Mouse (Mus musculus) CD8-positive naive resting alpha-beta T cell, adult 2 months (primary cell): ENCODE measurements around the gene Exoc6b.
"Not testable (repeated sequence)": the region's sequence is repeated elsewhere in the genome, so short reads cannot be mapped to it uniquely, and the experiment has no call there.

Experiments
- DNase-seq, 2 experiments: peaks; one replicate each; pipeline ENCODE4 v3.0.0; 2022; ENCODE audit warnings: low read depth in 2 of 2, low spot score in 2 of 2

Gene Exoc6b

DNA sequence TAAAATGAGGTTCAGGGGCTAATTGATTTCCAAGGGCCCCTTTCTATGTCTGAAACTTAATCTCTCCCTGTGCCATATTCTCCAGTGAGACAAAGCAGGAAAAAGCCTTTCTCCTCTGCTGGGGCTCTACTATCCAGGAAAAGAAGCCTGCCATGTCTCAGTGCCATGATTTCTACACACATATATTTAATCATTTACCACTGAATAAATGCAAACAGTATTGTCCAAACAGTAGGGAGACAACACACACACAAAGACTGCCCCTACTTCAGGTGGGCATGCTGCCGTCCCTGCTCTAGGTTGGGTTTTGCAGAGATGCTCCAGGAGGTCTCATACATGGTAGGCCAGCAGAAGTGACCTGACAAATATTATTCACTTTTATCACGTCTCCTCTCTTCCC is 422.6 kb downstream of the Exoc6b start:
- no peak for DNase-seq

DNA sequence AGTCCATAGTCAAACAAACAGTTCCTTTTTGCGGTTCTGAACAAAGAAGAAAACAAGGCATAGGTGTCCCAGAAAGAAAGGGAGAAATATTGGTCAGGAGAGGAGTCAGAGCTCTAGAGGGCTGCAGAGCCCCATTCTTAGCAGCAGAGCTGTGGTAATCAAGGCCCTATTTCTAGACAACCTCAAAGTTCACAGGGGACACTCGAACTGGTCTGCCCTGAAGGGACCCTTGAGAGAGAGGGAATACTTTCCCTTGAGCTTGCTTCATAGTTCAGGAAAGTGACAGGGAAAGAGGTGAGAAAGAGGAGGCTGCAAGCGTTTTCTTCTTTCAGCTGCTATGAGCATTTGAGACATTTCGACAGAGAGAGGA is 428.3 kb downstream of the Exoc6b start:
- no peak for DNase-seq

DNA sequence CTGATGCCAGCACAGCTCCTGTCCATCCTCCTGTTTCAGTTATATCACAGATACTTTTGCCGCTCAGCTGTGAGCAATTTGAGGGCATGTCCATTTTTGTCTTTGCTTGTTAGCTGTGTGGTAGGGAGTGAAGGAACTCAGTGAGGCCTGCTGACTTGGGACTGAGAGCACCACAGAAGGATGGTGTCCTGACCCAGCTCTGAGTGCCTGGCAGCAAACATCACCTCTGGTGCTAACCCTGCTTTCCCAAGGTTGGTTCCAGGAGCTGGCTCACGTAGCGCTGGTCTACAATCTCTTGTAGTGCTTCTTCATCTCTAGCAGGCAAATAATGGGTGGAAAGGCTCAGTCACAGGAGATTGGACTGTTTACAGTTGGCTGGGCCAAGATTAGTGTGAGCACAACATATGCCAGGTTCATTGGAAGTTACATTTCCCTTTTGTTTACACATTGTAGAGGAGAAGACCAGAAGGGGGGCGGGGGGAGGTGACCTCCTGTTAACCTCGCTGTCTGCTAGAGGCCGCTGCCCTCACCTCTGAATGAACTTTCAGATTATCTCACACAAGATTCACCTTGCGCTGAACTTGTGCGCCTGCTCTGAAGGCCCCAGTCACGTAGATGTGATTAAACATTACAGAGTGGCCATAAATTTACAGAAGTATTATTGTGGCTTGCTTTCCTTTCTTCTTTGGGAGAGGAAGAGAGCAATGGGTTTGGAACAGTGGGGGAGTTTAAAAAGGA is 428.8 kb downstream of the Exoc6b start:
- DNase-seq = no peak

DNA sequence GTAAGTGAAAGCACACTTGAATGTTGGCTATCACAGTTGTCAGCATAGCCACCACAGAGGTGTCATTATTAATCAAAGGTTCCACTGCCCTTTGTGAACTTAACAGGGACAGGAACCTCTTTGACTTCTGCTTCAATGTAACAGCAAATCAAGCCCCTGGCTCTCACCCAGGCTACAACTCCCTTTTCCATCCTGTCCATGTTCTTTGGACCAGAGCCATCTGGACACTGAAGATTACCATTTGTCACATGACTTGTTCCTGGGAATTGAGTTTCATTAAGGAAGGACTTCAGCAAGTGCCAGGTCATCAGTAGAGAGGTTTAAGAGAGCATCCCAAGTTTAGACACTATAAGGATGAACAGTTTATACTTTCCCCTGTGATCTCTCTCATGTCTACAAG is 431.1 kb downstream of the Exoc6b start:
- no peak for DNase-seq

DNA sequence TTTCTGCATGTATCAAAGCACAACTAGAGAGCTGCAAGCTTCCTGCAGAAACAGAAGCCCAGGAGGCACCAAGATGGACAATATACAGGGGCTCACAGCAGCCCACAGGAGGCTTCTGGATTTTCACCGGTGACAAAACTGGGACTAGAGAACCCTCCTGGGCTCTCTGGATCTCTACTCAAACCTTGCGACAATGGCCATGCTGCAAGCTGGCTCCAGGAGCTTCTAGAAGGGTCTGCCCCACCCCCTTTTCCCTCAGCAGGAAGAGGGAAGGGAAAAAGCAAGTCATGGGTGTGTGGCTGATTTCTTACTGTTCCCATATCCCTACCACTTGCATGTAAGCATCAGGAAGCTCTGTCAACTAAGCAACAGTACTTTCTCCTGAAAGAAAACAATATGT is 437.7 kb downstream of the Exoc6b start:
- DNase-seq = no peak

DNA sequence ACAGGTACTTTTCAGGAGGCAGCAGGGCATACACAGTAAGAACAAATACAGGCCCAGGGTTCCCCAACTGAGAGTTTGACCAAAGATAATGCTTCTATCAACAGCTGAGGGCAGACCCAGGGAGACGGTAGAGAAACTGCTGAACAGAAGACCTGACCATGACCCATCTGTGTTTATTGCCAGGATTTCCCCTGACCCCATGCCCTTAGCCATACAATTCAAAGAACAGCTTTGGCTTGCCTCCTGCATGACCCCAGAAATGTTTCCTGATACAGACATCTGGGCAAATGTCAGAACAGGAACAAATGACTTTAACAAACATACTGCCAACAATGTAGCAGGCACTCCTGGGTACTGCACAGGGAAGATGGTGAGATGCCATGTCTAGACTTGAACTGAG is 439.0 kb downstream of the Exoc6b start:
- DNase-seq = no peak

DNA sequence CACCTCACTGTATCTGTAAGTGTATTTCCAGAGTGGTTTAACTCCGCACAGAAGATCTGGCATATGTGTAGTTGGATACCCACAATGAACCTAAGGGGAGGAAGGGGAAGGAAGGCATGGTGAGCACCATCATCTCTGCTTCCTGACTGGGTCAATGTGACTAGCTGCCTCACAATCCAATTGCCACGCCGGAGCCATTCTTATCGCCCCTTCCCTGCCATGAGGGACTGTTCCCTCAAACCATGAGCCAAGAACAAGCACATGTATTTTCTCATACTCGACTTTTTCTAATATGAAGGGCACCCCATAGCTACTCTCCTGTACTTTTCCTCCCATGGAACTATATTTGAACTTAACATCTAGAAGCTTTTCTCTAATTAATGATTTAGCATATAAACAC is 440.5 kb downstream of the Exoc6b start:
- no peak for DNase-seq

DNA sequence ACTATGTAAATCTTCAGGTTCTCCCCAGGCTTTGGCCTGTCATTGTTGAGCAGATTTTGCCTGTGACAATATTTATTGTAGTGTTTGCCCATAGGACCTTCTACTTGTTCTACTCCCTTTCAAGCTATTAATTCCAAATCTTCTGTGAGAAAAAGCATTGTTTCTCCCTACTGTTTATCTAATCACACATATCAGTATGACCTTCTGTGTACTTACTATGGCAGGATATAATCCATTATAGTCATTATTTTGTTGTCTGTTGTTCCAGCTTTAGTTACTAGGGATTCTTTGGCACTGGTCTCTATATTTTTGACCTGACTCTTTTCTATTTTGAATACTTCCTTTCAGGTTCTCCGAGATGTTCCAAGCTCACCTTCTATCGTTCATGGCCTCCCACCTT is 442.9 kb downstream of the Exoc6b start:
- DNase-seq = no peak

DNA sequence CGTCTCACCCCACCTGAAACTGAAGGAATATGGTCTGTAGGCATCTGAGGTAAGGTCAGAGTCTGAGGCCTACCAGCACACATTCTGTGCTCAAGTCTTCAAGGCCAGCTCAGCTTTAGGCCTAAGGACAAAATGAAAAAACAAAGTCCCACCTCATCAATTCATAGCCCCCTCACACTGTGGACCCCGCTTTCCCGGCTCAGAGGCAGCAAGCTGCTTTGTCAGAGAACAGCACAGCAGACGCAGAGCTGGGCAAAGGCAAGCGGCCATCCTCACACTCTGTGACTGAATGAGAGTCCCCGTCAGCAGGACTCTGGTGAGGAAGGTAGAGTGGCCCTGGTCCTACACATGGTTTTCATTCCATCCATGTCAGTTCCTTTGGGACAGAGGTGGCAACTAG is 450.1 kb downstream of the Exoc6b start:
- DNase-seq = no peak

DNA sequence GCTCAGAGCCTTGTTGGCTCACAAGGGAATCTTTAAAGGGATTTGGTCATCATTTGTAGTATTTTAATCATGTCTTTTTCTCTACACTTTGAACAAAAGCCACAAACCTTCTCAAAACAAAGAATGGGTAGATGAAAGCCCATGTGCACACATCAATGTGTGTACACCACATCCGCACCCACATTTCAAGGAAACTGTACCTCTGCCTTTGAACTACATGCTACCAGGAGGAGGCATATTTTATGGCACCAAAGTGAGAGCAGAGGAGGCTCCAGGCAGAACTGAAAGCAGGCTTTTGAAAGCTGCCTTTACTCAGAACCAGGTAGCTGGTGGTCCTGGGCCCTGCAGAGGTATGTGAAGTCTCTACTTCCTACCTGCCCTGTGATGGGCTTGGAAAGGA is 452.3 kb downstream of the Exoc6b start:
- DNase-seq = peak; percentile 66 to 69

DNA sequence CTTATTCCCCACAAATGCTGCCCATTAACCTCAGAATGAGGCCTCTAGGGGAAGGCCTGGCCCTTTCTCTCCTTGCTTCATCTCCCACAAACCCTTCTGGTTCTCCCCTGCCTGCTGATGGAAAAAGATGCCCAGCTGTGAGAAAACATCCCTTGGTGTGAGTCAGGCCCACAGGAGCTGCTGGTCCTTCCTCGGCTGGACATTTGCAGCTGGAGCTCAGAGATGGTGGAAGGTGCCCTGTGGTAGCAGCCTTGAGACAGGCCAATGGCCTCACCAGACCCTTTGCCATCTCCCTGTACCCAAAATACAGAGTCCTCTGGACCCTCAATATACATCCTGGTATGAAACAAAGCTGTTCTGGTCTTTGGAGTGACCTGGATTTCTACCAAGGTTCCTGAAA is 452.7 kb downstream of the Exoc6b start:
- DNase-seq = no peak

DNA sequence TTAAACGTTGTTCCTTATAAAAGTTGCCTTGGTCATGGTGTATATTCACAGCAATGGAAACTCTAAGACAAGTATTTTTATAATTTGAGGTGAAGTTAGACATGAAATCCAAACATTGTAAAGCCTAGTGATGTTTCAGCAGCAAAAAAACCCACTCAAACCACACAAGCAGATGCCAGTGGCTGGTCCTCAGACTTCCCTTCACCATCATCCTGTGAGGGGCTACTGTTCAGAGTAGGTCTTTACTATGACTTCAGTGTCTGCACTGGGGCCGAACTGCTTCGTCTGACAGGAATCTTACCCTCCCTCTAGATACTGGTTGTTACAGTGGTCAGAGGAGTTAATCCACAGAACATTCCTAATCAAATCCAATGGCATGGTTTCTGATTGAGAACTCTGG is 455.8 kb downstream of the Exoc6b start:
- DNase-seq = no peak

DNA sequence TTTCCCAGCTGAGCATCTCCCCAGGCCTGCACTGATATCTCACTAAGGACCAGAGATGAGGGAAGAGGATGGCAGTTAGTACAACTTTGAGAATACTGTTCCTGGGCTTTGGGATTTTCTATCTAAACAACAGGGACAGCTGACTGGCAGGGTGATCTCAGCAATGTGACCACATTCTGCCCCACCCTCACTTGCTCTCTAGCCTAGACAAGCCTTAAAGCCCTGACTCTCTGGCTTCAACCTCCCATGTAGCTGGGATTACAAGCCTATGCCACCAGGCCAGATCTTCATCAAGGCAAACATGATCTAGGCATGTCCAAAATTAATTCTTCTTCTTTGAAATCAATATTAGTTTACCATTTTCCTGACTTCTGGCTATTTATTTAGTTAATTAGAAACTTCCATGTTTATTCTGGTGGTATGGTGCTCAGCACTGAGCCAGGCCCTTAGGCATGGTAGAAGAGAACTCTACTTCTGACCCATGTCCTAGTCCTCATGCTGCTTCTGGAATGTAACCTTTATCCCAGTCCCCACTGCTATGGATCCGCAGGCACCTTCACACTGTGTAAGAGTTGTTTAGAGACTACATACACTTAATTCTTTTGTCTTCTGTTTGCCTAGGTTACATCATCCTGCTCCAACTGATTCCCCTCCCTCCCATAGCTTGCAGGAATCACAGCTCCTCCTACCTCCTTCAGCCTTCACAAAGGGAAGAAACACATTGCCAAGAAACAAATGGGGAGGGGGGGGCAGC is 468.0 kb downstream of the Exoc6b start:
- no peak for DNase-seq

DNA sequence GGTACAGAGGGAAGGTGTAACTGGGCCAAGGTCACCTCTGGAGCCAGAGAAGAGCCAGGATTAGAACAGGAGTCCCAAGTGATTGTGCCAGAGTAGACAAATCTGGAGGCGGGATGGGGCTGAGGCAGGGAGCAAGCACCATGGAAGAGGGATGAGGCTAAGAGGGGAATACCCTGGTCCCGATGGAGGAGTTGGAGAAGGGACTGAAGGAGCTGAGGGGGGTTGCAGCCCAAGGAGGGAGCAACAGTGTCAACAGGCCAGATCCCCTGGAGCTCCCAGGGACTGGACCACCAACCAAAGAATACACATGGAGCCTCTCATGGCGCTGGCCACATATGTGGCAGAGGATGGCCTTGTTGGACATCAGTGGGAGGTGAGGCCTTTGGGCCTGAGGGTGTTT is 470.0 kb downstream of the Exoc6b start:
- DNase-seq = not testable (repeated sequence)

DNA sequence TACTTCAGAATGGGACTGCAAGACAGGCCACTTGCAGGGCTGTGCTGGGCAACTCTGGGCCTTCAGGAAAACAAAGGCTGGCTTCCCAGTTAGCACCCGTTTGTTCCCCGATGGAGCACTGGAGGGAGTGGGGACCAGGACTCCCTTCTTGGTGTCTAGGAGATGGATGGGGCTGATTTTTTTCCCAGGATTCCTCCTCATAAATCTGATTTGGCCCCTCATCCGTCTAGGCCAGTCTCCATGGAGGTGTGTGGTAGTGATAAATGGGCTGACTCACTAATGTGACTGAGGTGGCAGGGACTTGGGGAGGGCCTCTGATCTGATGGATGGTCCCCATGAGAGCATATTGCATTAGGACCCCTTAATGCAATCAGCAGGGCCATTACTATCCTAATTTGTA is 470.6 kb downstream of the Exoc6b start:
- DNase-seq = no peak

DNA sequence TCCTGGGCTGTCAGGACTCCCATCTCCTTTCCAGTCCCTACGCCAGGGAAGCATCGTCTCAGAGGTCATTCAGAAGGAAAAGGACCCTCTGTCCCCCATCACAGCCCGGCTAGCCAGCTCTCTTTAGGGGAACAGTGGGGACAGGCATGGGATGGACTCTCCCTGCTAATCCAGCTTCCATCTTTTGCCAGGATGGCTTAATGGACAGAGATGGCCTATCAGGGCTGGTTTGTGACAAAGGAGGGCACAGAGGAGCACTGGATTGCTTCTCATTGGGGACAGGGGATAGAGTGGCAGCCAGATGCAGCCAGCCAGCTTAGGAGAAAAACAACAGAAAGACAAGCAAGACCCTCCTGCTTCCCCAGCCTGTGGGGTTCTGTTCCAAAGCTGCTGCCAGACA is 474.7 kb downstream of the Exoc6b start:
- no peak for DNase-seq

DNA sequence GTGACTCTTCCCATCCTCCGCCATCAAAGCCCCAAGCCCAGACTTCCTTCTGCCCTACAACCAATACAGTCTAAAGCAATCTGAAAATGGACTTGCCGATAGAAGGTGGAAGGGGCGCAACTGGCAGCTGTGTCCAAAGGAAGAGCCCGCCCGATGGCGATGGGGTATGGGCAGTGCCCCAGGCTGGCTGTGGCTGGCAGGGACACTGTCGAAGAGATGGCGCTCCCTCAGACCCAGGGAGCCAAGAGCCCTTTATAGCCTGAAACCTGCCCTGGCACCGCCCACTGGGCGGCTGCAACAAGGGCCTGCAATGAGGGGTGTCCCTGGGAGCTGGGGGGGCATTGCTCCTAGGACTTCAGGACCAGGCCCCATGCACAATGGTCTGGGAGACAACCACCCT is 475.6 kb downstream of the Exoc6b start, which contains the start of gene Cyp26b1:
TSS of gene Cyp26b1 (minus strand) at position 216 of the 400 bp plus-strand sequence.
- no peak for DNase-seq

DNA sequence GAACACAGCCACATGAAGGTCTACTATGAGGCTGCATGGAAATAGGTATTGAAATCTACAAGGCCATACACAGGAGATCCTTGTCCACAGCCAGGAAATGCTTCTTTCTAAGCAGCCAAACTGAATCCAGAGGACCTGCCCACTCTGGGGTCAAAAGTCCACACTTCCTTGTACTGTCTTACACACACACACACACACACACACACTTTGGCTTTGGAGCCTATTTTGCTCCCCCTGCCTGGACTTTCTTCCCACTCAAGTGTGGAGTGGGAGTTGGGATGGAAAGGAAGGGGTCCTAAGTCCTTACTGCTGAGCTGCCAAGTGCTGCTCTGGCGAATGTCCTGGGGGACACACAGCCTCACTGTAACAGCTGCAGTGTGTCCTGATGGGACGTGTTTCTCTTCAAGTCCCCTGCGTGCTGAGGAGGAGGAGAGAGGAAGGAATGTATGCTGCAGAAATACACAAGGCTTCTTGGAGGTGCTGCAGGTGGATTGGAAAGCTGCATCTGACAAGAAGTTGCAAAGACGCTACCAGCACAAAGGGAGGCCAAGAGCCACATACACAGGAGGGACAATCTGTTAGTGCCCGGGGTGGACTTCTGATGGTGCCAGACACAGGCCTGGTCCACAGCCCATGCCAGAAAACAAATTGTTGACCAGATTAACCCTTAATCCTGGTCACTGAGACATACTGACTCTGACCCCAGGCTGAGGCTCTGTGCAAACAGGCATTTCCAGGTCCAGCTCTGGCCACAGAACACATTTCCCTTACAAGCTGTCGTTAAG is 478.2 kb downstream of the Exoc6b start:
- no peak for DNase-seq

DNA sequence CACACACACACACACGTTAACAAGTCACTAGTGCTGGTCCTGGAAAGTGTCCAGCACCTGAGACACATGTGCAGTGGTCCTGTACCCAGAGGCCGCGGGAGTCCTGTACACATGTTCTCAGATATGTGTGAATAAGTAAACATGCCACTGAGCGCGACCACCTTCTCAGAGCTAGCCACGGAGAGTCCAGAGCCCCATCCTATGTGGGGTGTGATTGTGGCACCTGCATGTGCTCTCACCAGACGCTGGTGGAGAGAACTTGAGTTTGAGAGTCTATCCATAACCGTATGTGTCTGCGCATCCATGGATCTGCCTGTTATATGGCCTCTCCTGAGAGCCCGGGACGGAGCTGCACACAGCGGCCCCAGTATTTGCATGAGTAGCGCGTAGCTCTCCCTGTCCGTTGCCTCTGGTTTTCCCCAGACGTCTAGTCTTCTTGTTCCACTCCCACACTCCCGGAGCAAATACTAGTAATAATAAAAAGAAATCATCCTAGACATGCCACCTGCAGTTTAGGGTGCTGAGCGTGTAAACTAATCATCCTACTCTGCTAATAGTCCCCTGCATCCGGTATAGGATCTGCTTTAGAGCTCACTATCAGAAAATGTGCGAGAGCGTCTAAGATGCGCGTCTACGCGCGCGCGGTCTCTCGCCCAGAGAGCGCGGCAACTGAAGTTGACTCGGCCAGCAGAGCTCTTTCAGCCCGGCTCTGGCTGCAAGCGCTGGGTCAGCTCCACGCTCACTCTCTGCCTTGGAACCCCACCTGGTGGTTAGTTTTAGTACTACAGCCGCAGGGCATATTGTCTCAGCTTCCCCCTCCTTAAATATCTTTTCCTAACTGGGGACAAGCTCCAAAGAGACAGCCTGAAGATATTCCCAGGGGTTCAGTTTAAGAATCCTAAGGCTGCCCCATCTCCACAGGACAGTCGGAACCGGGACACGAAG is 479.3 kb downstream of the Exoc6b start:
- DNase-seq = peak; percentile 48 to 58

DNA sequence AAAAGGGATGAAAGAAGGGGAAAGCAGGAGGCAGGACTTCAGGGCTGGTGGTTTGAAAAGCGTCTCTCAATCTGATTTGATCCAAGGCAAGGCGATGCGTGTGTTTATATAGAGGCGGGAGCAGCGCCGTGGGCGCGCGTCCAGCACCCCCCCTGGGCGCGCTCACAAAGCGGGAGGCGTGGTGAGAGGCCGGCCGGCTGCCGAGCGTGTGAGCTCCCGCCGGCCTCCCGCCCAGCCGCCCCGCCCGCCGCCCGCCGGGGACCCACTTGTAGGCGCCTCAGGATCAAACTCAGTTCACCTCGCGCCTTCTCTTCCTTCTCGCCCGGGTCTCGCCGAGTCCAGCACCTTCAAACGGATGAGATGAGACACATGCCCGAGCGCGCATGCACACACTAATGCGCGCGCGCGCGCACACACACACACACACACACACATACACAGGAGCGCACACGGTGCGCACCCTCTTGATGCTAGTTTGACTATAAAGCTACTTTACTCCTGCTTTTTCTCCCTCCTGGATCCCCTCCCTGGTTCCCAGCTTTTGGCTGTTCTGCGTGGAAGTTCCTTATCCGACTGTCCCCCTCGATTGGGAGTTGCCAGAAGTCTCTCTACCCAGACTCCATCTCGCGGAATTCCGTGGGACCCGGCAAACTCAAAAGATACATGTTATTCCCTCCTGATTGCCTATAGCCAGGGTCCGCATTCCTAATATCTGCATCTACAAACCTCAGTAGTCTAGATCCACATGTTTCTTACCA is 480.2 kb downstream of the Exoc6b start:
- no peak for DNase-seq
